Mouse (Mus musculus): ENCODE measurements around the gene Got2. TPM values are rescaled to one million over a fixed set of nuclear protein-coding genes. Genes with fewer than 3 reads are reported as not detected.

The Got2 gene
- 121 and 125 TPM in 2 replicates for polyA plus RNA-seq (2015; fragmentation: Nextera tagmentation; extraction: Ambion mirVana)

GRCm38 (mm10) chr8:95888285-95889136 is at the start of gene Got2:
Gene Got2, minus strand, starts transcription at chr8:95888547.
- DNase-seq (ENCODE audit: low spot score), result peak; percentile 91

- no peak for DNase-seq (ENCODE audit: low spot score)
These were observed 44.5 kb upstream of the Got2 start for GRCm38 (mm10) chr8:95932841-95933240.

GRCm38 (mm10) chr8:95929821-95930220 is 41.5 kb upstream of the Got2 start:
- DNase-seq (ENCODE audit: low spot score), result no peak

GRCm38 (mm10) chr8:95916106-95916505 is 27.8 kb upstream of the Got2 start:
- peak; percentile 49 for DNase-seq (ENCODE audit: low spot score)

GRCm38 (mm10) chr8:95914905-95915643 is 26.7 kb upstream of the Got2 start:
- DNase-seq (ENCODE audit: low spot score), result peak; percentile 68

GRCm38 (mm10) chr8:95911240-95911639 is 22.9 kb upstream of the Got2 start:
- no peak for DNase-seq (ENCODE audit: low spot score)

- DNase-seq (ENCODE audit: low spot score), result no peak
These were observed 19.5 kb upstream of the Got2 start for GRCm38 (mm10) chr8:95907885-95908284.

GRCm38 (mm10) chr8:95906738-95907137 is 18.4 kb upstream of the Got2 start:
- DNase-seq (ENCODE audit: low spot score), result no peak

- DNase-seq (ENCODE audit: low spot score), result no peak
These were observed 13.5 kb upstream of the Got2 start for GRCm38 (mm10) chr8:95901864-95902263.

- DNase-seq (ENCODE audit: low spot score), result no peak
These were observed 5.4 kb upstream of the Got2 start for GRCm38 (mm10) chr8:95893701-95894100.

GRCm38 (mm10) chr8:95887578-95888284 is 616 bp downstream of the Got2 start:
- peak; percentile 50 for DNase-seq (ENCODE audit: low spot score)

GRCm38 (mm10) chr8:95886647-95887577 is 1.4 kb downstream of the Got2 start:
- DNase-seq (ENCODE audit: low spot score), result no peak

- no peak for DNase-seq (ENCODE audit: low spot score)
These were observed 2.4 kb downstream of the Got2 start for GRCm38 (mm10) chr8:95885966-95886365.

- DNase-seq (ENCODE audit: low spot score), result no peak
These were observed 3.0 kb downstream of the Got2 start for GRCm38 (mm10) chr8:95885271-95885841.

GRCm38 (mm10) chr8:95884491-95884890 is 3.9 kb downstream of the Got2 start:
- no peak for DNase-seq (ENCODE audit: low spot score)

- no peak for DNase-seq (ENCODE audit: low spot score)
These were observed 6.2 kb downstream of the Got2 start for GRCm38 (mm10) chr8:95882191-95882590.

- DNase-seq (ENCODE audit: low spot score), result no peak
These were observed 6.8 kb downstream of the Got2 start for GRCm38 (mm10) chr8:95881576-95881975.

- DNase-seq (ENCODE audit: low spot score), result no peak
These were observed 8.5 kb downstream of the Got2 start for GRCm38 (mm10) chr8:95879823-95880222.

- DNase-seq (ENCODE audit: low spot score), result no peak
These were observed 10.0 kb downstream of the Got2 start for GRCm38 (mm10) chr8:95878176-95878962.

Measured in thymus, postnatal 0 days (tissue).